Mouse (Mus musculus) neural tube, embryonic 11.5 days (tissue): ENCODE measurements at regions not wholly inside any gene's neighbourhood (a gene's known extent, or its start where the extent isn't known, plus 50 kb on each side); places are given as distances from the start of the nearest gene placed in this dataset.
"Not testable (repeated sequence)": the region's sequence is repeated elsewhere in the genome, so short reads cannot be mapped to it uniquely, and the experiment has no call there.

Experiments
- ATAC-seq: fragments of 200-750 bp; cut with Nextera tagmentation; 2 replicates; pipeline ENCODE4 v1.8.0; 2017; ENCODE audit warnings: moderate number of reproducible peaks, mild to moderate bottlenecking, moderate TSS enrichment, moderate library complexity; ENCODE audit not compliant: insufficient read depth, low FRiP score, low TSS enrichment
- DNase-seq: peaks from one replicate; pipeline ENCODE4 v3.0.0-alpha.2; 2015; ENCODE audit warnings: low spot score
- H3K27ac ChIP-seq: fragments of 300-500 bp; sonication (generic); 2 replicates; pipeline ENCODE4 v1.5.1; 2014; ENCODE audit warnings: low read depth, mild to moderate bottlenecking, low read length
- H3K27me3 ChIP-seq: fragments of 300-500 bp; sonication (generic); 2 replicates; pipeline ENCODE4 v1.6.1; 2014; ENCODE audit warnings: mild to moderate bottlenecking, low read length, mixed read lengths; ENCODE audit not compliant: control insufficient read depth, insufficient read depth
- H3K36me3 ChIP-seq: fragments of 300-500 bp; sonication (generic); 2 replicates; pipeline ENCODE4 v1.6.1; 2014; ENCODE audit warnings: mild to moderate bottlenecking, low read length, moderate library complexity, mixed read lengths; ENCODE audit not compliant: control insufficient read depth, insufficient read depth
- H3K4me1 ChIP-seq: fragments of 300-500 bp; sonication (generic); 2 replicates; pipeline ENCODE4 v1.6.1; 2014; ENCODE audit warnings: low read length, mixed read lengths; ENCODE audit not compliant: control insufficient read depth, insufficient read depth
- H3K4me2 ChIP-seq: fragments of 300-500 bp; sonication (generic); 2 replicates; pipeline ENCODE4 v1.6.1; 2014; ENCODE audit warnings: low read depth, mild to moderate bottlenecking, moderate library complexity
- H3K4me3 ChIP-seq: fragments of 300-500 bp; sonication (generic); 2 replicates; pipeline ENCODE4 v1.5.1; 2014; ENCODE audit warnings: low read depth, low read length
- H3K9ac ChIP-seq: fragments of 300-500 bp; sonication (generic); 2 replicates; pipeline ENCODE4 v1.6.1; 2014; ENCODE audit warnings: mild to moderate bottlenecking, low read length
- H3K9me3 ChIP-seq: fragments of 300-500 bp; sonication (generic); 2 replicates; pipeline ENCODE4 v1.6.1; 2016; ENCODE audit warnings: low read length; ENCODE audit not compliant: control insufficient read depth
- WGBS: fragments of 180-500 bp; shearing (Covaris S2); extraction: QIAGEN DNeasy Blood & Tissue Kit; methylation state at CpG from one replicate; pipeline ENCODE4 v1.1.7; 2014; 5-methylcytosine and 5-hydroxymethylcytosine counted together

DNA sequence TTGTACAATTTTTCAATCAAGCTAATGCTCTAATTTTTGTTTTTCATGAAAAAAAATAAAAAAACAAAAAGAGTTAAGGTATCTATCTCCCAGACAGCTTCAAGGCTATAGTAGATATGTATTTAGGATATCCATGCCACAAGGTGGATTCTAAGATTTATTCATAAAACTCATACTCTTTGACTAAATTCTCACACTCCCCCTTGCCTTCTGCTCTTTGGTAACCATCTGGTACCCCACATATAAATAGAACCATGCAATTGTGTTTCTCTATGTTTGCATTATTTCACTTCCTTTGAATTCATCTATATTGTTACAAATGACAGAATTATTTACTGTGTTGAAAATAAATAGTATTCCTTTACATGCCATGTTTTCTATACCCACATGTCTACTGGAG lies 287.2 kb downstream of the Gm11232 start:
- H3K4me3 ChIP-seq, result no peak overlapping the region
- H3K4me2 ChIP-seq, result no peak overlapping the region
- no peaks in the 10 kb centered on the region for H3K36me3 ChIP-seq
- ATAC-seq, result no peak
- no peaks in the 10 kb centered on the region for H3K27me3 ChIP-seq
- no peaks in the 10 kb centered on the region for H3K4me1 ChIP-seq
- no peak overlapping the region for H3K9ac ChIP-seq
- H3K9me3 ChIP-seq, result no peaks in the 10 kb centered on the region
- DNase-seq, result no peak
- no peak overlapping the region for H3K27ac ChIP-seq

DNA sequence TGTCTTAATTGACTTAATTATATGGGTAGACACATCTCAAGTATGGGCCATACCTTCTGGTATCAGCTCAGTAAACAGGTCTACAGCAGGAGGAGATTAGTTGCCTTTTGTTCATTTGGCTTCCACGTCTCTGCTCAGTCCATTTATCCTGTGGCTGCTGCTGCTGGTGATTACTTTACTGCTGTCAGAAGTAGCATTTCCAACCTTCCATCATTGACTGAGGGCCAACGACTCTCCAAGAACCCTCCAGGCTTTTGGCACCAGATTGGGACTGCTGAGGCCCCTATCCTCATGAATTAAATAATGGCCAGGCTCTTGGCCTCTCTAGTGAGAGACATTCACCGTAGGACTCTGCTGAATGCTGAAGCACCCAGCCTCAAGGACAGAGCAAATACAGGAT lies 303.0 kb downstream of the Gm11232 start:
- Histone ChIP-seq H3K4me2 (no peak overlapping the region), H3K9me3 (no peaks in the 10 kb centered on the region), H3K9ac (no peak overlapping the region), H3K27me3 (no peaks in the 10 kb centered on the region), H3K4me3 (no peak overlapping the region), H3K36me3 (no peaks in the 10 kb centered on the region), H3K27ac (no peak overlapping the region), H3K4me1 (no peaks in the 10 kb centered on the region)
- 47% methylated on average over 3 of the region's 3 CpGs for WGBS
- no peak for ATAC-seq
- no peak for DNase-seq

- H3K9me3 ChIP-seq, result no peaks in the 10 kb centered on the region
- DNase-seq (no peak), ATAC-seq (no peak)
- H3K4me1 ChIP-seq, result no peaks in the 10 kb centered on the region
- no peak overlapping the region for H3K9ac ChIP-seq
- H3K27ac ChIP-seq, result no peak overlapping the region
- WGBS, result 91% methylated on average over 3 of the region's 3 CpGs
- no peak overlapping the region for H3K4me3 ChIP-seq
- H3K4me2 ChIP-seq, result no peak overlapping the region
- no peaks in the 10 kb centered on the region for H3K27me3 ChIP-seq
- no peaks in the 10 kb centered on the region for H3K36me3 ChIP-seq
These were observed 304.3 kb downstream of the Gm11232 start for GRCm38 (mm10) chr4:71453499-71453898.

DNA sequence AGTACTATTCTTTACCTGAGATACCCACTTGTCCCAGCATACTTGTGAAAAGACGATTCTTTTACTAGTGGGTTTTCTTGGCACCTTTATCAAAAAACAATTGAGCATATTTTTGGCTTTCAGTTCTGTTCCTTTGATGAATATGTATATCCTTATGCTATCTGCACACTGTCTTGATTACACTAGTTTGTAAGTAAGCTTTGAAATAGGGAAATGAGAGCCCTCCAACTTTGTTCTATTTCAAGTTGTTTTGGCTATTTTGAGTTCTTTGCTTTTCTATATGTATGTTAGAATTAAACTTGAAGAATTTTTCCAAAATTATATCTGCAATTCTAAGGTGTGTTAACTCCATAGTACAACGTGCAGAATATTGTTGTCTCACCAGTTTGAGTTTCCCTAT lies 311.3 kb downstream of the Gm11232 start:
- 87% methylated on average over 2 of the region's 2 CpGs for WGBS
- H3K9me3 ChIP-seq, result no peaks in the 10 kb centered on the region
- no peaks in the 10 kb centered on the region for H3K36me3 ChIP-seq
- no peak overlapping the region for H3K27ac ChIP-seq
- no peaks in the 10 kb centered on the region for H3K4me1 ChIP-seq
- H3K27me3 ChIP-seq, result no peaks in the 10 kb centered on the region
- DNase-seq (no peak), ATAC-seq (no peak)
- no peak overlapping the region for H3K4me3 ChIP-seq
- H3K9ac ChIP-seq, result no peak overlapping the region
- no peak overlapping the region for H3K4me2 ChIP-seq

GRCm38 (mm10) chr4:71431245-71431929 lies 326.4 kb downstream of the Gm11232 start:
- no peaks in the 10 kb centered on the region for H3K4me1 ChIP-seq
- no peak overlapping the region for H3K4me3 ChIP-seq
- H3K36me3 ChIP-seq, result no peaks in the 10 kb centered on the region
- ATAC-seq (no peak), DNase-seq (no peak)
- H3K27ac ChIP-seq, result no peak overlapping the region
- no peak overlapping the region for H3K4me2 ChIP-seq
- no peaks in the 10 kb centered on the region for H3K9me3 ChIP-seq
- WGBS, result 94% methylated on average over 3 of the region's 3 CpGs
- no peaks in the 10 kb centered on the region for H3K27me3 ChIP-seq
- H3K9ac ChIP-seq, result no peak overlapping the region

- H3K4me1 ChIP-seq, ATAC-seq, H3K9me3 ChIP-seq, H3K4me2 ChIP-seq, H3K9ac ChIP-seq, H3K27ac ChIP-seq, H3K4me3 ChIP-seq, DNase-seq, H3K36me3 ChIP-seq, H3K27me3 ChIP-seq: not testable (repeated sequence)
- 92% methylated on average over 7 of the region's 7 CpGs for WGBS
These were observed 335.6 kb downstream of the Gm11232 start for GRCm38 (mm10) chr4:71422121-71422520.

DNA sequence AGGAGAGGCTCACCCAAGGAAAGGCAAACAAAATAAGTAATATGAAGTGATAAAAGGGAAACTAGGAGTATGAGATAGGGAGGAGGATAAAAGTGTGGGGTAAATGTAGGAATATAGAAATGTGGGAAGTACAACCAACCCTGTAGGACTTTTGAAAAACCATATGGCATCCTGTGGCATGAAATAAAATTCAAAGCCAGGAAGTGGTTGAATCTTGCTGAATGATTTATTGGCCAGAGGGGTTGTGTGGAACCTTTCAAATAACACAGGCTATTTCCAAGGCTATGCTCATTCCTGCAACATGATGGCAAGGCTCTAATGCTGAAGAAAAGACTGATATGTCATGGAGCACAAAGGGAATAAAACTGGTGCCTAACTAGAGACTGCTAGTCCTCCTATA lies 347.9 kb downstream of the Gm11232 start:
- H3K9ac ChIP-seq, result no peak overlapping the region
- H3K27ac ChIP-seq, result no peak overlapping the region
- no peak for ATAC-seq

DNA sequence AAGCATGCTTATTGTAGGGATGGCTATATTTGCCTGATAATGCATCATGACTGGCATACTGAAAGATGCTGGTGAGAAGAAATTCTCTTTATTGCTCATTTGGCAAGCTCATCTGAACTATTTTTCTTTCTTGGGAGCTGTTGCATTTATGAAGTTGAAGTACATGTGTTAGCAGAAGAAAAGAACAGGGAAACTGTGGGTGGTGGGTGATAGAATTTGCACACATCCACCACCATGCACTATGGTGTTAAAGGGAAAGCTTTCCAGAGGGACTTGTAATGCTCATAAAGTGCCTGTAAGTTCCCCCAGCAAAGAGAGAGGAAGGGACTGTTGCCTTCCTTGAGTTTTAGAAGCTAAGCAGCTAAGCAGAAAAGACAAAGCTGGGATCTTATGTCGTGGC lies 367.3 kb downstream of the Gm11232 start:
- H3K4me2 ChIP-seq, result no peak overlapping the region
- no peaks in the 10 kb centered on the region for H3K9me3 ChIP-seq
- H3K27ac ChIP-seq, result no peak overlapping the region
- WGBS, result 95% methylated on average over 1 of the region's 1 CpGs
- DNase-seq (no peak), ATAC-seq (no peak)
- no peaks in the 10 kb centered on the region for H3K4me1 ChIP-seq
- no peaks in the 10 kb centered on the region for H3K36me3 ChIP-seq
- no peak overlapping the region for H3K4me3 ChIP-seq
- H3K9ac ChIP-seq, result no peak overlapping the region
- no peaks in the 10 kb centered on the region for H3K27me3 ChIP-seq

More for the DNA sequence above, 347.9 kb downstream of the Gm11232 start:
- no peaks in the 10 kb centered on the region for H3K9me3 ChIP-seq
- H3K36me3 ChIP-seq, result no peaks in the 10 kb centered on the region
- H3K4me2 ChIP-seq, result no peak overlapping the region
- no peak overlapping the region for H3K4me3 ChIP-seq
- no peaks in the 10 kb centered on the region for H3K4me1 ChIP-seq
- DNase-seq, result no peak
- H3K27me3 ChIP-seq, result no peaks in the 10 kb centered on the region

GRCm38 (mm10) chr4:71369276-71369675 lies 388.5 kb downstream of the Gm11232 start:
- Histone ChIP-seq H3K36me3 (no peaks in the 10 kb centered on the region), H3K9ac (no peak overlapping the region), H3K27me3 (no peaks in the 10 kb centered on the region), H3K9me3 (no peaks in the 10 kb centered on the region), H3K27ac (no peak overlapping the region), H3K4me3 (no peak overlapping the region), H3K4me2 (no peak overlapping the region), H3K4me1 (no peaks in the 10 kb centered on the region)
- WGBS, result 94% methylated on average over 5 of the region's 5 CpGs
- DNase-seq, result no peak
- ATAC-seq, result no peak
